Mouse (Mus musculus) neural tube, embryonic 10.5 days (tissue): Measurements from ENCODE around the gene Tmem56.

Source experiments
- DNase-seq: peaks from one replicate; pipeline ENCODE4 v3.0.0-alpha.2; 2017; ENCODE audit warnings: low spot score; ENCODE audit errors: extremely low spot score

Tmem56 gene

DNA sequence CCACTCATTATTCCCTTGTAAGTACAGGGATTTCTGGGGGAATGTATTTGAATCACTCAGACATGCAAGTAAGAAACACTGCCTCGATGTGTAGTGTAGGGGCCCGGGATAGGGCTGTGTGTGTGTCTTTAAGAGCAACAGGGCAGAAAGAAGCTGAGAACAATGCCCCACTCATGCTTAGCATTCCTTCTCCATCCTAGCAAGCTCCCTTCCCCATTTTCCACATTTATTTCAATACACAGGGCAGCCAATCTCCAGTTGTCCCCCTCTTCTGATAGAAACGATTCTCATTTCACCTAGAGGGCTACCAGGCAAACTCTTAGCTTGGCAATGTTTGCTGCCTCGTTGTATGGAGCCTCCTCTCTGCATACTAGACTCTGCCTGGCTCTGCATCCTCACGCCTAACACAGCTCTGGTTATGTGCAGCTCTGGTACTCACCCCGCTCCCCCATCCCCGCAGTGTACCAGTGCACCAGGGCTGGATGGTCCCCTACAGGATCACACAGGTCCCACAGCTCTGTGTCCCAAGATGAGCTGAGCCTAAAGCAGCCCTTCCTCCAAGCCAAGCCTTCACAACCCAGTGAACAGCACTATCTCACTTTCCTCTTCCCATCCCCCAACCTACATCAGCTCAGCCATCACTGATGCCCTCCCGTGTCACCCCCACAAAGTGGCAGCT is 42.4 kb downstream of the Tmem56 start:
- no peak for DNase-seq

DNA sequence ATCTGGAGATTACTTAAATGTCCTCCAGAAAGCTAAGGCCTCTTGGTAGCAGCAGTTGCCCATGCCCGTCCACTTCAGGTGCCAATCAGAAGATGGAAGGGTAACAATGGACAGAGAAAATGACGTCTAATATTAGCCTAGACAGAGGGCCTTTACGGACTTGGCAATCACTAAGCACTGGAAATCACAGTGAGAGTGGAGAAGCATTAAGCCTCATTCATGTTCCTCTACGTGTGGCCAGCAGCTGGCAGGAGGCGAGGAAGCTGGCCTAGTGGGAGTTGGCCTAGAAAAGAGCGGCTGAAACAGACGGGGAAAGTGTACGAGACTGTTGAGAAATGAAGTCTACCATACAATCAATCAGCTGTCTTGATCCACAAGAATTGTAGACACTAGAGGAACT is 43.8 kb downstream of the Tmem56 start:
- DNase-seq, result no peak

DNA sequence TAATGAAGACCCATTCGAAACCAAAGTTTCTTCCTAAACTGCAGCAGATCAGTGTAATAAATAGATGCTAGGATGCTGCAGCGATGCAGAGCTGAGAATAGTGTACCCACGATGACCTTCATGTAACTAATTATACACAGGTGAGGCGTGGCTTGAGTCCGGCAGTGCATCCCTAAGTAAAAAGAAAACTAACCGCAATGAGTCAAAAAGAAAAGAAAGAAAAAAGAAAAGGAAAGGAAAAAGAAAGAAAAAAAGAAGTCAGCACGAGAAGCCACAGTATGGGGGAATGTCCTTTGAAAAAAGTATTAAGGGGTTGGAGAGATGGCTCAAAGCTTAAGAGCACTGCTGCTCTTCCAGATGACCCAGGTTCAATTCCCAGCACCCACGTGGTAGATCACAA is 58.1 kb downstream of the Tmem56 start:
- DNase-seq, result no peak

DNA sequence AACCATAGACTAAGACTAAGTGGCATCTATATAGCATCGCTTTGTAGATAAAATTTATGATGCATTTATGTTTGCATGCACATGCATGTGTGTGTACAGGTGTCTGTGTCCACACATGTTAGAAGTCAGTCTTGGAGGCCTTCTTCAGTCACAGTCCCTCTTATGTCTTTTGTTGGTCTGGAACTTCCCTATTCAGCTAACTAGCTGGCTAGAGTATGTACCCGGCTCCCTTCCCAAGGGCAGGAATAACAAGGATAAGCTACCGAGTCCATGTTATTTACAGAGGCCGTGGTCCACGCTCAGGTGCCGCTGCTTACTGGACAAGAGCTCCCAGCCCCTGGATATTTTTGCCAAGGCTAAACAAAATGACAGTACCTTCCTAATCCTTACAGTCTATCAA is 58.7 kb downstream of the Tmem56 start:
- DNase-seq, result no peak

DNA sequence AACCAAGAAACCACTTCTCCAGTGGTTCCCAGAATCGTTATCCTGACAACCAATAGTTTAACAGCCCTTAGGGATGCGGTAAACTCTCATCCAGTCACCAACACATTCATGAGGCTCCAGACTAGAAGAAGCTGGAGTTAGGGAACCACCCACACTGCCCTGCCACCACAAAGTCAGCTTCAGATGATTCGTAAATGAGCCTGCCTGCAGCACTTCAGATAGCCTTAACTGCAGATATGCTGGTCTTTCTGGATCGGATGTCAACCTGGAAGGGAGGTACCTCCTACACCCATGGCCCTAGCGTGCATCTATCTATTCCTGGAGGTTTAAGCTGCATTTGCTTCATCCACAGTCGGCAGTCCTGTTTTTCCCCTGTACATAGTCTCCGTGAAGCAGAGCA is 60.9 kb downstream of the Tmem56 start:
- no peak for DNase-seq

DNA sequence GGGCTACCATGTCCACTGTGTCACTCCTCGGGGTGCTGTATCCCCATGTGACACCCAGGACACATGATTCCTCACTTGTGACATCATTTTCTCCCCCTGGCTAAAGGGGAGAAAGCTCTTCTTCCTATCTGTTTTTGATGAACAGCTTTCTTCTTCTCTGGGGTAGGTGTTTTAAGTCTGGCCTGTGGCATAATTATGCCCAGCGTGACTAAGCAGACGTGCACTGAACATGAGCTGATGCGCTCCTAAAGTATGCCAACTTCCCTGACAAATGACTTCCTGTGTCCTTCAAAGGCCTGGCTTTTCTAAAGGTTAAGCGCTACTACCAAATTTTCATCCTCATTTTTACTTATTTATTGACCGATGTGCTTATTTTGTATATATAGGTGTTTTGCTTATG is 65.9 kb downstream of the Tmem56 start:
- no peak for DNase-seq

DNA sequence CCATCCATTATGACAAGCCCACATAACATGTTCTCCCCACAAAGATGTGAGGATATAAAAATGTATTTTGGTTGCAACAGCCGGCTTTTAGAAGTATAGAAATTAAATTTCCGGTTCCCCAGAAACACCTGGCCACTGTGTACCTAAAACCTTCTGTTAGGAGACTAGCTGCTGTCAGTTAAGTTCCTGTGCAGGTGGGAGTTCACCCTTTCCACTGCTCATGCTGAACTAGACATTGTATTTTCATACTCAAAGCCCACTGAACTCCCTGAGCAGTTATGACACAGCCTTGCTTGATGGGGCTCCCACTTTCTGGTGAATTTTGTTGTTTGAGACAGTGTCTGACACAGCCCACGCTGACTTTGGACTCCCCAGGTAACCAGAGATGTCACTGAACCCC is 69.4 kb downstream of the Tmem56 start:
- no peak for DNase-seq

DNA sequence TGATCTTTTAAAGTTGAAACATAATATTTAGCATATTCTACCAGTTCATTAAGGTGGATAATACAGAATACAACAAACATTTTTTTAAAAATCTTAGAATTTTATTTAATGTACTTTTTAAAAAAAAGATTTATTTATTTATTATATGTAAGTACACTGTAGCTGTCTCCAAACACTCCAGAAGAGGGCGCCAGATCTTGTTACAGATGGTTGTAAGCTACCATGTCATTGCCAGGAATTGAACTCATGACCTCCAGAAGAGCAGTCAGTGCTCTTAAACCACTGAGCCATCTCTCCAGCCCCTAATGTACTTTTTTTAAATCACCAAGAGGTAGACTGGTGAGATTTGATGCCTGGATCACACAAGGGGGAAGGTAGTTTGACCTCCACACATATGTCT is 70.7 kb downstream of the Tmem56 start:
- DNase-seq, result no peak

DNA sequence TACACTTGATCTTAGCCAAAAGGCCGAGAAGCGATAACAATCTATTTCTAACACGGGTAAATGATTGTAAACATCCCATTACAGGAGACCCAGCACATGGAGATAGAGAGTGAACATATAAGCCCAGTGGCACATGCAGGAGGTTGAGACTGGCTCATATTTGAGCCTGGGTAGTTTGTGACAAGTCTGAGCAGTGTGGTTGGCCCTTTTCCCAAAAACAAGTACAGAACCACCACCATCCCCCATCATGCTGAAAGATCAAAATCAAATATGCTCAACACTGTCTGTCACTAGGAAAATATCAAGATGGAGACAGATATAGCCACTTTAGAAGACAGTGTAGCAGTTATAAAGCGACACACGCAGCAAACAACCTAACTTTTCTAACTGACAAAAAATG is 73.9 kb downstream of the Tmem56 start:
- DNase-seq, result no peak

DNA sequence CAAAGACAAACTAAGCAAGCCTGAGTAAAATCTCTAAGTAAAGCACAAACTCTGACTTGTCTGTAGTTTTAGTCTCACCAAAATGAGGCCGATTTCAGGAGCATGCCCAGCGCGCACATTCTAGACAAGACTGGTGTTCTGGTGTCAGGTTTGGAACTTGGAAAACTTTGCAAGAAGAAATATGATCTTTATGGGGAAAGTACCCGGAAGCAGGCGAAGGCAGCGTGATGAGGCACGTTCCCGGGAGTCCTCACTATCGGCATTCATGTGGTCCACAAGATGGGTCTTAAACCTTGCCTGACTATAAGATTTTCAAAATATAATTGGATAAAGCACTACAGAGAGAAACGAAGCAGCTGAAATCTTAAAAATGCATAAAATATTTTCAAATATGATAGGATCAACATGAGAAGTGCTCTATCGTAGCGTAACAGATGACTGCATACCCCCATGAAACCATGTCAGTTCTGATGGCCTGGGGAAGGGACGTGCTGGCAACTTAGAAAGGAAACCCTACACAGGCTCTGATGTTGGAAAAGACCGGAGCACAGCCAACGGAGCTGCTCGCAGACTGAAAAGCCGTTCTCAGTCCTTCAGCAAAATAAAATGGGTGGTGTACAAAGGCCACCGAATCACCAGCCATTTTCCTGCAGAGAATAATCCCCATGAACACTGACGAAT is 76.6 kb downstream of the Tmem56 start:
- no peak for DNase-seq

DNA sequence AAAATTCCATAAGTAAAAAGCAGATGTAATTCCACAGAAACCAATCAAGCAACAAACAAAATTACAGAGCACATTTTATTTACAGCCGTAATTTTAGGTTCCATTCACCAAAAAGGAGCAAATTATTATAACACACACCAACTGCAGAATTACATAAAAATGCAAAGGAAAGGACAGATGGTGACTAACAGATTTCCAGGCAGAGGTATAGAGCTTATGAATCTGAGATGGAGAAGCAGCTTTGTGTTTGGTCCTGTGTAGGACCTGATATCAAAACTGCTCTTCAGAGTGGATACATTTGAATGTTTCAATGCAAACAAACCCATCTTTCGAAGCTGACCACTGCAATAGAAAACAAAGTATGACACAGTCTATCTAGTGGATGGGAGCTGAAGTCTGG is 80.3 kb downstream of the Tmem56 start:
- no peak for DNase-seq

DNA sequence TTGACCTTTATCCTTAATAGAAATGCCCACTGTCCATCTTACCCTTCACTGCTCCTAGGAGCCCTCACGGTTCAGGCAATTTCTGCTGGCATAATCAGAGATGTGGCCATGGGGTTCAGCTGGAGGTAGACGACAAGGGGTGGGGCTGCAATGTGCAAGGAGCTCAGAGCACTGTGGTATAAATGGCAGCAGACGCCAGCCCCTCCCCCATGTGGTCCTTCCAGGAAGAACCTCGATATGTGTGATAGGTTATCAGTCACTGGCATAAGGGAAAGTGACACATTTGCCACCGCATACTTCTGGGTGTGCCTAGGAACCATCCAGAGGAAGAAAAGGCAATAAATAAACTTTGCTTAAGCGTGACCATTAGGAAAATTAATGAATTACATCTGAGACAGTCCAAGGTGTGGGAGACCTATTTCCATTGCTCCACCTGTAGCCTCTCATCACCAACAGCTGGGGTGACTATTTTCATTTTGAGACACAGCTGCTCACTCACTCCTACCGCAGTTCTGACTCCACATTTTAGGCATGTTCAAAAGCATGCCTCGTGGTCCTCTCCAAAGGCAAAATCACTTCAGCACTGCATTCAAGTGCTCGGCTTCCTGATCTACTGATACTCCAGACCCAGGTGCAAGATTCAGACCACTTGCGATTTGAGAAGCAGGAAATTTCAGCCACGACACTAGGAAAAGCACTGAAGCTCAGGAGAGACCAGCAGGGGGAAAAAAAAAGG is 81.7 kb downstream of the Tmem56 start:
- no peak for DNase-seq

DNA sequence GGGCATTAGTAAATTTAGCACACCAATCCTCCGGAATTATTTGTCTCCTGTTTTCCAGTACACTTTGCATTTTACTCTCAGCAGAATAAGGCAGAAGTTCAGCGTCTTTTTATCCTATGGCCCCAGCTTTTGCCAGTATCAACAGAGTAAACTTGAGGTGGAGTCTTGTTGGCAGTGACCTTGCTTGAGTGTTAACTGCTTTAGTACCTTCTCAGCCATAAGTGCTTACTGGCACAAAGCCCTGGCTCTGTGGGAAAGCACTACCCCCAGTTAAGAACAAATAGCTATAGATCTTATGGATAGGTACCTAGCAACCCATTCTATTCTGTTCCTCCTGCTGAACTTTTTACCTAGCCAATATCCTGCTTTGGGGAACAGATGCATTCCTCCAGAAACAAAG is 93.7 kb downstream of the Tmem56 start:
- DNase-seq, result no peak

DNA sequence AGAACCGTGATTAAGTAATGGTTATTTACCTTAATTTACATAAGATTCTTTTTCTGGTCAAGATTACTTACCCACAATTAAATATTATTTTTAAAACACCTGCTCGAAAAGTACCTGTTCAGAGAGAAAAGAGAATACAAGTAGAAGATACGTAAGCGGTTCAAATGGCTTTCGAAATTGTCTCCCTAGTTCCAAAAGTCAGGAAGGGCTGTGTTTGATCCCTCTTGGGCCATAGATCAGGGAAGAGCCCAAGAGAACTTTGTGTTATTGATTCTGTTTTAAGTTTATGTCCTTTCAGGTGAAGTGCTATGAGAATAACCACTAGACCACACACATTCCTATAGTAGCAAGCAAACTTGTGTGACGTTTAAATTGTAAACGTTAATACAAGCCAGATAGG is 95.4 kb downstream of the Tmem56 start:
- DNase-seq, result no peak

DNA sequence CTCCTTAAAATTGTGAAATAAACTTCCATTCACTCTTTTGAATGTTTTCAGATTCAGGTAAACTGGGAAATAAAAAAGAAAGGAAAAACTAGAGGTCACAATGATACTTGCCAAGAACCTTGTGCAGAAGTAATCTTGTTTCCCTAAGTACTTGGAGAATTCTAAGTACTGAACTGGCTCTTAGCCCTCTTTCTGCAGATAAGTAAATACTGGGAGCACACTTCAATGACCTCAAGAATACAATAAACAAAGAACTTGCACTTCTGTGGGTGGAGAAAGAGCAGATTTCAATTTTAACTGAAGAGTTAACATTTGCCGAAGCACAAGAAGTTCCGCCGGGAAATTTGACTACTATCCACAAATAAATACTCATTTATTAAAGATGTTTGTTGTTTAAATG is 96.0 kb downstream of the Tmem56 start:
- no peak for DNase-seq

DNA sequence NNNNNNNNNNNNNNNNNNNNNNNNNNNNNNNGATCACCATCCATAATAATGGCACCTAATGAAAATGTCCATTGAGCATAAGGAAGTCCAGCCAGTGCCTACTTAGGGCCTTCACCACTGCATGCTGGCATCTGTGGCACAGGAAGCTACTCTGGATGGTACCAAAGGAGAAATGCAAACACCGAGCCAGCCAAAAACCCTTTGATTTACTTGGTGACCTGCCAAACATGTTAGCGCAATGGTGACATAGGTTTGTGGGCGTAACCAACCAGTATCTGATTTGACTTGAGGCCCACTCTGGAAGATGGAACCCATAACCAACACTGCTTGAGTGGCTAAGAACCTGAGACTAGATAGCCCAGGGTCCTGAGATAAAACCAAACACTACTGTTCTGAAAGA is 97.7 kb downstream of the Tmem56 start:
- no peak for DNase-seq

DNA sequence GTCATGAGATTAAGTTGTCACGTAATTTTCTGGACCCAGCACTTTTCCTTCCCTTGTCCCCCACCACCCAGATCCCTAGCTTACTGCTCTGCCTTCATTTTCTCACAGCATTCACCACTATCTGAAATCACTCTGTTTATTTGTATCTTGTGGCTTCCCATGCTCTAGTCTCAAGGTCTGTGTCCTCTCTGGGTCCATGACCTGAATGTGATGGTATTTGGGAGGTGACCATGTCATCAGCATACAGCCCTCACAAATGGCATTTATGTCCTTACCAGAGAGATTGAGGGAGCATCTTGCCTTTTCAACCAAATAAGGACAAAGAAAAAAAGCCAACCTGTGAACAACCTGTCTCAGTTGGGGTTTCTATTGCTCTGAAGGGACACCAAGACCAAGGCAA is 106.9 kb downstream of the Tmem56 start:
- DNase-seq, result no peak

DNA sequence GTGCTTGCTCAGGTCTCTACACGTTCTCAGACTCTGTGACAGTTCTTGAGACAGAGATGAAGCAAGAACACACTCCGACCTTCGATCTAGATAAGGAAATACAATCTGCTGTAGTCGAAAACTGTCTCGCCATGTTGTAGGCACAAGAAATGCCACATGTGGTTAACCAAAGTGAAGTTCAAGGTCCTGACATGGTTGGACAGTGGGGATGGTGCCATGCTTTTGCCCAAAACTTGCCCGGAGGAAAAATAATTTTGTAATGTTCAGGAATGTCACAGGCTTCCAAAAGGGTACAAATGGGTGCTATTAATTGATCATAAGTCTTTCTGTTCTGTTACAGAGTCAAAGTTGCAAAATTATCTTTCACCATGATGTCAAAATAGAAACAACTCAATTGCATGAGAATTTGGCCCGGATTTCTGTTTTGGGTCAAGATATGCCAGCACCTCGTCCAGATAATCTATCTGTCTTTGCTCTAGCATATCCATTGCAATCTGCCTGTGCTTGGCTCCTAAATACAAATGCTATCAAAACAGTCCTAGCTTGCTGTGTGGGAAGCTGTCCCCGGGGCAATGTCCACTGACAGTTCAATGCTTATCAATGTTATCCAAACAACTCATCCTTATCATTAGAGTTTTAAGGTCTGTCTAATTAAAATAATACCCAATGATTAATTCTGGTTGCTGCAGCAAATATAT is 108.5 kb downstream of the Tmem56 start:
- no peak for DNase-seq

DNA sequence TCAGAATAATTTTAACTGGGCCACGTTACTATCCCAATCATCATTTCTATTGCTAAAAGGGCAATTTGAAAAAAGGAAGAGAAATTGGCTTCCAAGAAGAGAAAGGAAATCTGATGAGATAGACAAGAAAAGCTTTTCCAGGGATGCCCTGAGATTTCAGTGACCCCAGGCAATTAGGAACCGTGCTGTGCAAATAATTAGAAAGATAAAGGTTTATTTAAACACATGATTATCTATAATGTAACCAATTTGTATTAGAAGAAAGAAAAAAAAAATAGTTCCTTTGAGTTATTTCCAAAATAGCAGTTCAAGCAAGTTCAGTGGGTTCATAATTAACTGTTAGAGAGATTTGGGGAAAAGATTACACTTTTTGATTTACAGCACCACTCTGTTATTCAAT is 110.2 kb downstream of the Tmem56 start:
- no peak for DNase-seq

DNA sequence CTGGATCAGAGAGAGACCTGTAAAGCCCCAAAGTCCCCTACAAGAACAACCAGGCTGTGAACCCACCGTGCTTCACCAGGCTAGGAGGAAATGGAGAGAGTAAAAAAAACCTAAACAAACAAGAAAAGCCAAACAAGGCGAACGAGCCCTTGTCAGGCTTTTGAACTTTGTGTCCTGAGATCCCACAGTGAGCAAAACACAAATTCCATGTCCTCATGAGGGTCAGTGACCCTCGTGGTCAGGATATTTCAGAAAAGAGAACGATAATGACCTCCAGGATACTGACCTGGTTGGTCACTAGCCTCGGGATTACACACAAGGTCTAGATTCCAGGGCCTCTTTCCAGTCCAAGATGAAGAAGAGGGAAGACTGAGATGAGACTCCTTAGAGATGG is 111.0 kb downstream of the Tmem56 start:
- DNase-seq, result no peak

DNA sequence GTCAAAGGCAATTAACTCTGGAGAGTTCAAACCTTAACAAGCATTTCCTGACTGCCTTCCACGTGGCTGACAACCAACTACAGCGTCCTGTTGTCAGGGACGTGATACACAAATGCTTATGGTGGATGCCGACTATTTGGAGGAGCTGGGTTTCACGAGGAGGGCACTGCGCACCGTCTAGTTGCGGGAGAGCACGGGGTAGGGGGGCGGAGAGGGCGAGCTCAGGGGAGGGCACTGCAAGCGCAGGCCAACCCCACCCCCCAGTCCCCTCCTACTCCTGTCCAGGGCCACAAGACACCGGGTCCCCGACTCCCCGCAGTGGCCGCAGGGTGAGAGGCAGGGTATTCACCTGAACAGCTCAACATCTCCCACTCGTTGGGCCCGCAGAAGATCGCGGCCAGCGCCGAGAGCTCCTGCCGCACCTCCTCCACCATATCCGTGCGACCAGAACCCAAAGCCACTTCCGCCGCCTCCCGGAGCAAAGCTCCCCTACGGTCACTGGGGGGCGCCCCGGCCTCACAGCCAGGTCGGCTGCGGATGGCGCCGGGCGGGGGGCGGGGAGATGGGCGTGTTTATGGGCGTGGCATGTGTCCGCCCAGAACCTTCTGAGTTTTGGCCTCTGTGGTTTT is 111.5 kb downstream of the Tmem56 start, which contains the start of gene Rwdd3:
Gene Rwdd3 (minus strand): TSS at position 453 of the 629 bp plus-strand sequence.
- peak; percentile 93 for DNase-seq

DNA sequence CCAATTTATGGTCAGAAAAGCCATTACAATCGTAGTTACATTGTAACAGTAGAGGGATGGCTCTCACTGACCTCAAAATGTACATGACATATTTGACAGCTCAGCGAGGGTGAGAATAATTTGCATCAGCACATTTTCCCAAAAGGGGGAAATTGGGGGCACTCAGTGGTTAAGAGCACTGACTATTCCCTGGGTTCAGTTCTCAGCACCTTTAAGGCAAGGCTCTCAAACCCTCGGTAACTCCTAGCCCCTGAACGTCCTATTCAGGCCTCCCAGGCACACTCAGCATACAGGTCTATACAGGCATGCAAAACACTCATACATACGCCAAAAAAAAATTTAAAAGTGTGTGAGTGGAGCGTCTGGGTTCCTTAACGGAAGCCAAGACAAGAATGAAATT is 112.3 kb downstream of the Tmem56 start:
- no peak for DNase-seq
